Mouse (Mus musculus) 416B (cell line): Measurements from ENCODE around the gene 4930523C07Rik.

ENCODE experiments used
- DNase-seq: peaks from one replicate; pipeline ENCODE4 v3.0.0; 2011; ENCODE audit warnings: low read depth

The 4930523C07Rik gene

GRCm38 (mm10) chr1:160100996-160101395, 56.8 kb downstream of the 4930523C07Rik start:
- DNase-seq: no peak

GRCm38 (mm10) chr1:160105426-160105825, 61.2 kb downstream of the 4930523C07Rik start:
- no peak for DNase-seq

- DNase-seq: no peak
Measured at GRCm38 (mm10) chr1:160108604-160109003, 64.4 kb downstream of the 4930523C07Rik start.

DNA sequence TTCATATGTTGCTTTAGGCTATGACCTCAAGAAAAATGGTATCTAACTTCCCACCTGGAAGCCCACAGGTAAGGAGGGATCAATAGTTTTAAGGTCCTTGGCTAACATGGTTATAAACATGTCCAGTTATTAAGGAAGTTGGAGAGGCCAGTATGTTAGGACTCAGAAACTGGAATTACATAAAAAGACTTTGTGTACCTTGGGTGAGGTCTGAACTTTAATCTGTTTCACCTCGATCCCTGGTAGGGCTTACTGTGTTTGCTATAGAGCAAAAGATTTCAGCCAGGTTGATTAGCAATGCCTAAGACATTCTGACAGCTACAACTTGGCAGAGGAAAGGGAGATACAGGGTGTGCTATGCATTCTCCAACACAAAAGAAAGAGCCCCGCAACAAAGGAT, 79.8 kb downstream of the 4930523C07Rik start:
- DNase-seq: no peak
